Mouse (Mus musculus): ENCODE measurements around the gene Kansl1. TPM values are rescaled to one million over a fixed set of nuclear protein-coding genes. Genes with fewer than 3 reads are reported as not detected.

The Kansl1 gene
- polyA plus RNA-seq, 1 experiment from 2014 or later, result 17.5 TPM

- WGBS, result 100% methylated on average over 1 of the region's 1 CpGs
- Histone ChIP-seq H3K9me3 (replicated peaks; ENCODE audit: low read length) (no peaks in the 10 kb centered on the region), H3K27me3 (ENCODE audit: insufficient read depth, low read length) (no peaks in the 10 kb centered on the region), H3K4me1 (replicated peaks; ENCODE audit: insufficient read depth, low read length) (no peaks in the 10 kb centered on the region), H3K36me3 (ENCODE audit: insufficient read depth, low read length) (0 out of 2 replicates have a peak, but pooled peaks cover 2% of the 10 kb centered on the region), H3K9ac (ENCODE audit: low read depth, low read length) (no peak overlapping the region), H3K4me2 (ENCODE audit: low read length) (no peak overlapping the region), H3K27ac (no peak overlapping the region), H3K4me3 (replicated peaks; ENCODE audit: low read depth, low read length) (no peak overlapping the region)
- DNase-seq (ENCODE audit: low spot score) (no peak), ATAC-seq (replicated peaks; ENCODE audit: low FRiP score, low read depth) (no peak)
- no peak for TF ChIP-seq CTCF (IDR thresholded peaks at IDR 0.05; ENCODE audit: low read depth)
Measured at GRCm38 (mm10) chr11:104362704-104363103, 106.0 kb downstream of the Kansl1 start.

- no peak for ATAC-seq (replicated peaks; ENCODE audit: low FRiP score, low read depth)
- peak; percentile 13 for DNase-seq (ENCODE audit: low spot score)
- no peak overlapping the region for H3K27ac ChIP-seq
- H3K27me3 ChIP-seq (ENCODE audit: insufficient read depth, low read length), result no peaks in the 10 kb centered on the region
- H3K36me3 ChIP-seq (ENCODE audit: insufficient read depth, low read length), result 0 out of 2 replicates have a peak, but pooled peaks cover 2% of the 10 kb centered on the region
- no peak overlapping the region for H3K4me2 ChIP-seq (ENCODE audit: low read length)
- 33% methylated on average over 2 of the region's 2 CpGs for WGBS
- H3K9me3 ChIP-seq (replicated peaks; ENCODE audit: low read length), result no peaks in the 10 kb centered on the region
- TF ChIP-seq CTCF (IDR thresholded peaks at IDR 0.05; ENCODE audit: low read depth), result no peak
- no peaks in the 10 kb centered on the region for H3K4me1 ChIP-seq (replicated peaks; ENCODE audit: insufficient read depth, low read length)
- no peak overlapping the region for H3K9ac ChIP-seq (ENCODE audit: low read depth, low read length)
- H3K4me3 ChIP-seq (replicated peaks; ENCODE audit: low read depth, low read length), result no peak overlapping the region
Measured at GRCm38 (mm10) chr11:104361790-104362189, 106.9 kb downstream of the Kansl1 start.

GRCm38 (mm10) chr11:104346931-104347330 lies 121.7 kb downstream of the Kansl1 start:
- WGBS, result 68% methylated on average over 3 of the region's 3 CpGs
- Histone ChIP-seq H3K36me3 (ENCODE audit: insufficient read depth, low read length) (peaks cover 52% of the 10 kb centered on the region), H3K27me3 (ENCODE audit: insufficient read depth, low read length) (no peaks in the 10 kb centered on the region), H3K9ac (ENCODE audit: low read depth, low read length) (no peak overlapping the region), H3K4me1 (replicated peaks; ENCODE audit: insufficient read depth, low read length) (no peaks in the 10 kb centered on the region), H3K4me2 (ENCODE audit: low read length) (no peak overlapping the region), H3K27ac (no peak overlapping the region), H3K9me3 (replicated peaks; ENCODE audit: low read length) (no peaks in the 10 kb centered on the region), H3K4me3 (replicated peaks; ENCODE audit: low read depth, low read length) (no peak overlapping the region)
- DNase-seq (ENCODE audit: low spot score) (peak; percentile 20), ATAC-seq (replicated peaks; ENCODE audit: low FRiP score, low read depth) (no peak)
- TF ChIP-seq CTCF (IDR thresholded peaks at IDR 0.05; ENCODE audit: low read depth), result peak; percentile 70

GRCm38 (mm10) chr11:104334946-104335345 lies 133.7 kb downstream of the Kansl1 start:
- H3K4me2 ChIP-seq (ENCODE audit: low read length), result no peak overlapping the region
- 75% methylated on average over 13 of the region's 13 CpGs for WGBS
- no peaks in the 10 kb centered on the region for H3K9me3 ChIP-seq (replicated peaks; ENCODE audit: low read length)
- DNase-seq (ENCODE audit: low spot score), result no peak
- no peaks in the 10 kb centered on the region for H3K4me1 ChIP-seq (replicated peaks; ENCODE audit: insufficient read depth, low read length)
- TF ChIP-seq CTCF (IDR thresholded peaks at IDR 0.05; ENCODE audit: low read depth), result no peak
- H3K9ac ChIP-seq (ENCODE audit: low read depth, low read length), result no peak overlapping the region
- no peak overlapping the region for H3K27ac ChIP-seq
- H3K27me3 ChIP-seq (ENCODE audit: insufficient read depth, low read length), result no peaks in the 10 kb centered on the region
- H3K36me3 ChIP-seq (ENCODE audit: insufficient read depth, low read length), result peaks cover 40% of the 10 kb centered on the region
- ATAC-seq (replicated peaks; ENCODE audit: low FRiP score, low read depth), result no peak
- H3K4me3 ChIP-seq (replicated peaks; ENCODE audit: low read depth, low read length), result no peak overlapping the region

- Histone ChIP-seq H3K9me3 (replicated peaks; ENCODE audit: low read length) (no peaks in the 10 kb centered on the region), H3K9ac (ENCODE audit: low read depth, low read length) (no peak overlapping the region), H3K4me3 (replicated peaks; ENCODE audit: low read depth, low read length) (no peak overlapping the region), H3K4me2 (ENCODE audit: low read length) (no peak overlapping the region), H3K27ac (no peak overlapping the region), H3K4me1 (replicated peaks; ENCODE audit: insufficient read depth, low read length) (no peaks in the 10 kb centered on the region), H3K36me3 (ENCODE audit: insufficient read depth, low read length) (peaks cover 38% of the 10 kb centered on the region), H3K27me3 (ENCODE audit: insufficient read depth, low read length) (no peaks in the 10 kb centered on the region)
- WGBS, result 64% methylated on average over 5 of the region's 5 CpGs
- DNase-seq (ENCODE audit: low spot score), result no peak
- no peak for TF ChIP-seq CTCF (IDR thresholded peaks at IDR 0.05; ENCODE audit: low read depth)
- no peak for ATAC-seq (replicated peaks; ENCODE audit: low FRiP score, low read depth)
Measured at GRCm38 (mm10) chr11:104334115-104334514, 134.5 kb downstream of the Kansl1 start.

- no peak overlapping the region for H3K9ac ChIP-seq (ENCODE audit: low read depth, low read length)
- DNase-seq (ENCODE audit: low spot score) (no peak), ATAC-seq (replicated peaks; ENCODE audit: low FRiP score, low read depth) (no peak)
- H3K27me3 ChIP-seq (ENCODE audit: insufficient read depth, low read length), result no peaks in the 10 kb centered on the region
- no peak overlapping the region for H3K27ac ChIP-seq
- peaks cover 26% of the 10 kb centered on the region for H3K36me3 ChIP-seq (ENCODE audit: insufficient read depth, low read length)
- 90% methylated on average over 5 of the region's 5 CpGs for WGBS
- TF ChIP-seq CTCF (IDR thresholded peaks at IDR 0.05; ENCODE audit: low read depth), result no peak
- no peaks in the 10 kb centered on the region for H3K9me3 ChIP-seq (replicated peaks; ENCODE audit: low read length)
- H3K4me3 ChIP-seq (replicated peaks; ENCODE audit: low read depth, low read length), result no peak overlapping the region
- H3K4me1 ChIP-seq (replicated peaks; ENCODE audit: insufficient read depth, low read length), result no peaks in the 10 kb centered on the region
- no peak overlapping the region for H3K4me2 ChIP-seq (ENCODE audit: low read length)
Measured at GRCm38 (mm10) chr11:104332105-104332504, 136.6 kb downstream of the Kansl1 start.

- Histone ChIP-seq H3K36me3 (ENCODE audit: insufficient read depth, low read length) (peaks cover 21% of the 10 kb centered on the region), H3K4me3 (replicated peaks; ENCODE audit: low read depth, low read length) (no peak overlapping the region), H3K9me3 (replicated peaks; ENCODE audit: low read length) (no peaks in the 10 kb centered on the region), H3K4me1 (replicated peaks; ENCODE audit: insufficient read depth, low read length) (no peaks in the 10 kb centered on the region), H3K4me2 (ENCODE audit: low read length) (no peak overlapping the region), H3K9ac (ENCODE audit: low read depth, low read length) (no peak overlapping the region), H3K27me3 (ENCODE audit: insufficient read depth, low read length) (no peaks in the 10 kb centered on the region), H3K27ac (no peak overlapping the region)
- 88% methylated on average over 3 of the region's 3 CpGs for WGBS
- no peak for DNase-seq (ENCODE audit: low spot score)
- no peak for TF ChIP-seq CTCF (IDR thresholded peaks at IDR 0.05; ENCODE audit: low read depth)
- ATAC-seq (replicated peaks; ENCODE audit: low FRiP score, low read depth), result no peak
Measured at GRCm38 (mm10) chr11:104331208-104331607, 137.5 kb downstream of the Kansl1 start.

Measured in kidney, postnatal 0 days (tissue).